Mouse (Mus musculus) intestine, embryonic 14.5 days (tissue): Measurements from ENCODE around the gene Zfp580. TPM values are rescaled to one million over a fixed set of nuclear protein-coding genes. Genes with fewer than 3 reads are reported as not detected.

Source experiments
- ATAC-seq: fragments of 200-750 bp; cut with Nextera tagmentation; replicated peaks from 2 replicates; pipeline ENCODE4 v1.8.0; 2017; ENCODE audit warnings: low read depth, moderate number of reproducible peaks, moderate TSS enrichment, moderate library complexity; ENCODE audit not compliant: low FRiP score, low TSS enrichment
- DNase-seq: peaks from one replicate; pipeline ENCODE4 v3.0.0-alpha.2; 2018; ENCODE audit warnings: low spot score
- H3K27ac ChIP-seq: fragments of 300-500 bp; sonication (generic); 2 replicates; pipeline ENCODE4 v1.5.1; 2014; ENCODE audit warnings: low read depth, mild to moderate bottlenecking, control low read depth
- H3K27me3 ChIP-seq: fragments of 300-500 bp; sonication (generic); replicated peaks from 2 replicates; pipeline ENCODE4 v1.6.1; 2014; ENCODE audit warnings: low read length, control low read depth; ENCODE audit not compliant: control insufficient read depth, insufficient read depth
- H3K36me3 ChIP-seq: fragments of 300-500 bp; sonication (generic); 2 replicates; pipeline ENCODE4 v1.6.1; 2014; ENCODE audit warnings: low read length, control low read depth; ENCODE audit not compliant: control insufficient read depth, insufficient read depth
- H3K4me1 ChIP-seq: fragments of 300-500 bp; sonication (generic); replicated peaks from 2 replicates; pipeline ENCODE4 v1.6.1; 2014; ENCODE audit warnings: low read length, control low read depth, mixed read lengths; ENCODE audit not compliant: control insufficient read depth, insufficient read depth
- H3K4me2 ChIP-seq: fragments of 300-500 bp; sonication (generic); 2 replicates; pipeline ENCODE4 v1.6.1; 2014; ENCODE audit warnings: low read length
- H3K4me3 ChIP-seq: fragments of 300-500 bp; sonication (generic); 2 replicates; pipeline ENCODE4 v1.5.1; 2014; ENCODE audit warnings: low read depth, low read length, control low read depth, mixed read lengths
- H3K9ac ChIP-seq: fragments of 300-500 bp; sonication (generic); 2 replicates; pipeline ENCODE4 v1.6.1; 2014; ENCODE audit warnings: mild to moderate bottlenecking, low read length
- H3K9me3 ChIP-seq: fragments of 300-500 bp; sonication (generic); 2 replicates; pipeline ENCODE4 v1.6.1; 2016; ENCODE audit warnings: low read length, control low read depth; ENCODE audit not compliant: control insufficient read depth
- WGBS: fragments of 180-500 bp; shearing (Covaris S2); extraction: QIAGEN DNeasy Blood & Tissue Kit; methylation state at CpG from one replicate; pipeline ENCODE4 v1.1.7; 2014; 5-methylcytosine and 5-hydroxymethylcytosine counted together
- polyA plus RNA-seq: library from polyadenylated mRNA; unstranded; fragments of >200 nt; fragmentation: Nextera tagmentation; extraction: Ambion mirVana; gene quantifications from 2 replicates; pipeline ENCODE4 v1.2.1, GENCODE M21; 2014

The Zfp580 gene
- polyA plus RNA-seq, 1 experiment from 2014 or later, result 40.1 TPM

- Histone ChIP-seq H3K36me3 (peaks cover 82% of the 10 kb centered on the region), H3K9ac (no peak overlapping the region), H3K4me1 (no peaks in the 10 kb centered on the region), H3K27ac (no peak overlapping the region), H3K4me2 (no peak overlapping the region), H3K9me3 (no peaks in the 10 kb centered on the region), H3K27me3 (no peaks in the 10 kb centered on the region), H3K4me3 (no peak overlapping the region)
- ATAC-seq (no peak), DNase-seq (no peak)
- 74% methylated on average over 6 of the region's 6 CpGs for WGBS
Measured at GRCm38 (mm10) chr7:5092381-5092780, 41.0 kb downstream of the Zfp580 start.

- Histone ChIP-seq H3K4me3 (no peak overlapping the region), H3K4me1 (no peaks in the 10 kb centered on the region), H3K9me3 (no peaks in the 10 kb centered on the region), H3K27me3 (no peaks in the 10 kb centered on the region), H3K36me3 (peaks cover 85% of the 10 kb centered on the region), H3K27ac (no peak overlapping the region), H3K4me2 (no peak overlapping the region), H3K9ac (no peak overlapping the region)
- DNase-seq (no peak), ATAC-seq (no peak)
- 81% methylated on average over 21 of the region's 21 CpGs for WGBS
Measured at GRCm38 (mm10) chr7:5092831-5093510, 41.6 kb downstream of the Zfp580 start.

- H3K36me3 ChIP-seq, result peaks cover 55% of the 10 kb centered on the region
- no peak overlapping the region for H3K9ac ChIP-seq
- ATAC-seq, result no peak
- no peaks in the 10 kb centered on the region for H3K4me1 ChIP-seq
- H3K27ac ChIP-seq, result no peak overlapping the region
- no peaks in the 10 kb centered on the region for H3K27me3 ChIP-seq
- H3K4me2 ChIP-seq, result no peak overlapping the region
- no peak for DNase-seq
- WGBS, result 86% methylated on average over 5 of the region's 5 CpGs
- no peaks in the 10 kb centered on the region for H3K9me3 ChIP-seq
- H3K4me3 ChIP-seq, result no peak overlapping the region
Measured at GRCm38 (mm10) chr7:5098769-5099168, 47.4 kb downstream of the Zfp580 start.

DNA sequence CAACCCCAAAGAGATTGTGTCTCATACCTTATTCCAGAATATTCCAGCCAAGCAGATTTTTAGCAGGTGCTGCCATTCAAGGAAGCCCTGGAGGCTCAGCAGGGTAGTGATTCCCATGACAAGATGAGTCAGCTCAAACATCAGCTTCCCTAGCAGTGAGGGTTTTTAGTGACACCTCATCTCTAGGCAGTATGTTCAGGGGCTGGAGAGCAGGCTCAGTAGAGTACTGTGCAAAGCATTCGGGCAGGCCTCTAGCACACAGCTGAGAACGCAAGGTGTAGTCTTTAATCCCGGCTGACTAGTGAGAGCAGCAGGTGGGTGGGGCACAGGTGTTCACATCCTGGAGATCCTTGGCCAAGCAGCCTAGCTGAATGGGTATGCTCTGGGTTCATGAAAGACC lies 48.5 kb downstream of the Zfp580 start:
- H3K4me1 ChIP-seq, result no peaks in the 10 kb centered on the region
- no peaks in the 10 kb centered on the region for H3K9me3 ChIP-seq
- H3K4me2 ChIP-seq, result no peak overlapping the region
- H3K9ac ChIP-seq, result no peak overlapping the region
- DNase-seq, result no peak
- H3K27me3 ChIP-seq, result no peaks in the 10 kb centered on the region
- WGBS, result 80% methylated on average over 3 of the region's 3 CpGs
- no peak overlapping the region for H3K4me3 ChIP-seq
- no peak overlapping the region for H3K27ac ChIP-seq
- peaks cover 45% of the 10 kb centered on the region for H3K36me3 ChIP-seq
- ATAC-seq, result no peak; the same call in 1 of the 2 replicates

DNA sequence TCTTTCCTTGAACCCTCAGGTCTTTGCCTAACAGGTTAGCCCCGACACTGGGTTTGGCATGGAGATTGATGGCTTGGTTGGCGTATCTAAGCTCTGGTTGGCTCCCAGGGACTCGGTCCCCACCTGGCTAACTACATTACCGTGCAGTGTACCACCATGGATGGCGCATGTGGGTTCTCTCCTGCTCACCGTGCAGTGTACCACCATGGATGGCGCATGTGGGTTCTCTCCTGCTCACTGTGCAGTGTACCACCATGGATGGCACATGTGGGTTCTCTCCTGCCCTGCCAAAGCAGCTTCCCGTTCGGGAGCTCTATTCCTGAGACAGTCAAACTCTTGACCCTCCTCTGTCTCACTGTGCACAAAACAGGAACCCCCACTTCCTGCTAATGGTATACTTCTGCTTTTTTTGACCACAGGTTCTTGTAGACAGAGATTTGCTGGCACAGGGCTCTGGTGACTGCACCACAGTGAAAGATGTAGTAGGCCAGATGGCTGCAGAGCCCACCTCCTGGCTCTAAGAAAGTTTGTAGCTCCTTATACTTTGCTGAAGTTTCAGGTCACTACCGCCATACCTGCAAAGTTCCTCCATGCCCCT lies 49.8 kb downstream of the Zfp580 start:
- ATAC-seq, result no peak
- no peak for DNase-seq

DNA sequence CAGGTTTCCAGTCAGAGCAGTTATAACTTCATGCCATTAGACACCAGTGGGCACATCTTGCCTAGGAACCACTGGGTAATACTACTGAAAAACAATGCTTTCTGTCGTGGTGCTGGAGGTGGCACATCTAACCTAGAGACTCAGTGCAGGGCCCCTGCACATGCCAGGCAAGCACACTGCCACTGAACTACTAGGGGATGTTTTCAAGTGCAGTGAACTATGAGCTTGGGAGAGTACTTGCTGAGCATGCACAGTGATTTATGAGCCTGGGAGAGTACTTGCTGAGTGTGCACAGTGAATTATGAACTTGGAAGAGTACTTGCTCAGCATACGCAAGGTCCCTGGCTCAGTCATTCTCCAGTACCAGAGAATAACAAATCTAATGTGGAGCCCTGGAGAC lies 51.2 kb downstream of the Zfp580 start:
- 88% methylated on average over 2 of the region's 2 CpGs for WGBS
- H3K27me3 ChIP-seq, result no peaks in the 10 kb centered on the region
- ATAC-seq, result no peak

More for the DNA sequence above, 49.8 kb downstream of the Zfp580 start:
- H3K9ac ChIP-seq, result no peak overlapping the region
- no peaks in the 10 kb centered on the region for H3K4me1 ChIP-seq
- H3K4me3 ChIP-seq, result no peak overlapping the region
- no peaks in the 10 kb centered on the region for H3K27me3 ChIP-seq
- no peak overlapping the region for H3K4me2 ChIP-seq
- H3K27ac ChIP-seq, result no peak overlapping the region
- peaks cover 32% of the 10 kb centered on the region for H3K36me3 ChIP-seq
- WGBS, result 84% methylated on average over 10 of the region's 10 CpGs
- no peaks in the 10 kb centered on the region for H3K9me3 ChIP-seq

More for the DNA sequence above, 51.2 kb downstream of the Zfp580 start:
- no peak overlapping the region for H3K27ac ChIP-seq
- H3K9ac ChIP-seq, result no peak overlapping the region
- H3K9me3 ChIP-seq, result no peaks in the 10 kb centered on the region
- H3K4me1 ChIP-seq, result no peaks in the 10 kb centered on the region
- H3K4me3 ChIP-seq, result no peak overlapping the region
- H3K4me2 ChIP-seq, result no peak overlapping the region
- no peak for DNase-seq
- peaks cover 18% of the 10 kb centered on the region for H3K36me3 ChIP-seq

Other genes with a start within 250 kb of the Zfp580 start
- 354 and 371 TPM in 2 replicates for gene Ube2s, start 238.9 kb upstream of the Zfp580 start, polyA plus RNA-seq
- gene Shisa7, start 206.8 kb upstream of the Zfp580 start, polyA plus RNA-seq, result 0.30 and 0.42 TPM in 2 replicates
- gene Isoc2b, start 181.3 kb upstream of the Zfp580 start, polyA plus RNA-seq, result 6.3 and 8.9 TPM in 2 replicates
- gene Isoc2a, start 174.4 kb upstream of the Zfp580 start, polyA plus RNA-seq, result 0.96 and 1.0 TPM in 2 replicates
- not detected in 2 replicates for gene Gm36210, start 145.0 kb upstream of the Zfp580 start, polyA plus RNA-seq
- gene Zfp628, start 136.3 kb upstream of the Zfp580 start, polyA plus RNA-seq, result 3.3 and 4.0 TPM in 2 replicates
- 3.1 and 3.3 TPM in 2 replicates for gene Nat14, start 129.5 kb upstream of the Zfp580 start, polyA plus RNA-seq
- 3.7 and 4.0 TPM in 2 replicates for gene Ssc5d, start 125.8 kb upstream of the Zfp580 start, polyA plus RNA-seq
- gene Sbk2, start 87.1 kb upstream of the Zfp580 start, polyA plus RNA-seq, result 0.23 and 0.26 TPM in 2 replicates
- gene Sbk3, start 80.4 kb upstream of the Zfp580 start, polyA plus RNA-seq, result 0.16 TPM in 1 of 2 replicates, not detected in the other
- 30.6 and 35.4 TPM in 2 replicates for gene Zfp579, start 55.4 kb upstream of the Zfp580 start, polyA plus RNA-seq
- gene Zfp524, start 37.1 kb upstream of the Zfp580 start, polyA plus RNA-seq, result 15.7 and 16.0 TPM in 2 replicates
- 37.5 and 40.3 TPM in 2 replicates for gene Fiz1, start 36.8 kb upstream of the Zfp580 start, polyA plus RNA-seq
- 1.0 and 2.0 TPM in 2 replicates for gene Gm44973, start 36.0 kb upstream of the Zfp580 start, polyA plus RNA-seq
- gene Zfp865, start 31.2 kb upstream of the Zfp580 start, polyA plus RNA-seq, result 6.2 and 7.2 TPM in 2 replicates
- gene Ccdc106, start 31.0 kb upstream of the Zfp580 start, polyA plus RNA-seq, result 15.1 and 17.1 TPM in 2 replicates
- gene 4632433K11Rik, start 17.4 kb upstream of the Zfp580 start, polyA plus RNA-seq, result not detected in 2 replicates
- 4.8 and 6.3 TPM in 2 replicates for gene Zfp784, start 13.1 kb upstream of the Zfp580 start, polyA plus RNA-seq
- 129 and 133 TPM in 2 replicates for gene U2af2, start 10.6 kb downstream of the Zfp580 start, polyA plus RNA-seq
- gene Epn1, start 28.7 kb downstream of the Zfp580 start, polyA plus RNA-seq, result 57.8 and 65.1 TPM in 2 replicates
- not detected in 2 replicates for gene Rfpl4, start 65.4 kb downstream of the Zfp580 start, polyA plus RNA-seq
- gene Rasl2-9, start 74.4 kb downstream of the Zfp580 start, polyA plus RNA-seq, result 0.54 and 0.72 TPM in 2 replicates
- not detected in 2 replicates for gene Vmn1r55, start 98.1 kb downstream of the Zfp580 start, polyA plus RNA-seq
- not detected in 2 replicates for gene Vmn1r56, start 145.2 kb downstream of the Zfp580 start, polyA plus RNA-seq
- gene Vmn1r57, start 167.0 kb downstream of the Zfp580 start, polyA plus RNA-seq, result not detected in 2 replicates